Mouse (Mus musculus) Patski (cell line): ENCODE results near the gene Ankdd1b. TPM values are rescaled to one million over a fixed set of nuclear protein-coding genes. Genes with fewer than 3 reads are reported as not detected.

Source experiments
- ATAC-seq: fragments of 100-300 bp; one replicate; pipeline ENCODE4 v1.8.0; 2021
- CTCF ChIA-PET: fragments of 350-600 bp; sonication (Branson Sonifier 250); formaldehyde crosslinking; loops from one replicate; lab custom pipeline; 2022; ENCODE audit warnings: inconsistent platforms; lab: Charles Lee
- POLR2A ChIA-PET: fragments of 350-600 bp; sonication (Branson Sonifier 250); formaldehyde crosslinking; loops from one replicate; lab custom pipeline; 2022; ENCODE audit warnings: antibody characterized with exemption, inconsistent platforms; lab: Charles Lee
- DNase-seq: peaks from one replicate; pipeline ENCODE4 v3.0.0-alpha.2; 2011; ENCODE audit warnings: low read depth, low spot score
- H3K27me3 ChIP-seq: fragments of 371-371 bp; one replicate; pipeline ENCODE4 v1.5.1; 2021
- CTCF ChIP-seq: fragments of 100-300 bp; IDR thresholded peaks from one replicate; pipeline ENCODE4 v1.5.1; 2021
- in situ Hi-C: fragments of 300-500 bp; cut with MboI; formaldehyde crosslinking; loops from 3 replicates; pipeline ENCODE4 v1.11.1; 2018; ENCODE audit warnings: low pct_unique_long_range_greater_than_20kb, mixed read lengths
- polyA plus RNA-seq: library from polyadenylated mRNA; unstranded; gene quantifications from one replicate; pipeline ENCODE4 v1.2.3, GENCODE M21; 2021

The Ankdd1b gene
- polyA plus RNA-seq, 1 experiment from 2014 or later = 0.12 TPM

GRCm38 (mm10) chr13:96433648-96434190, 37.3 kb downstream of the Ankdd1b start:
- no peak for DNase-seq
- ChIA-PET CTCF (interaction anchor here (0.7 to 5.0 kb wide), 3 partner anchors 46 to 159 kb away, joined by 3 to 38 read pairs (median 3); no protein-coding TSS in a partner anchor), POLR2A (no interaction called here)

GRCm38 (mm10) chr13:96433041-96433440, 38.0 kb downstream of the Ankdd1b start:
- no peak for TF ChIP-seq CTCF
- in situ Hi-C loops = loop anchor here (5.0 kb wide), 1 partner anchor 159 kb away; no protein-coding TSS in a partner anchor
- POLR2A ChIA-PET = interaction anchor here (0.6 kb wide), 1 partner anchor 79 kb away, joined by 3 read pairs; no protein-coding TSS in a partner anchor
- CTCF ChIA-PET = interaction anchor here (1.1 to 5.0 kb wide), 2 partner anchors 47 to 160 kb away, joined by 3 to 38 read pairs; no protein-coding TSS in a partner anchor
- H3K27me3 ChIP-seq = no peaks in the 10 kb centered on the region
- no peak for DNase-seq
- no peak for ATAC-seq

More at GRCm38 (mm10) chr13:96433648-96434190, 37.3 kb downstream of the Ankdd1b start:
- in situ Hi-C loops = loop anchor here (5.0 kb wide), 1 partner anchor 159 kb away; no protein-coding TSS in a partner anchor
- ATAC-seq = no peak
- no peaks in the 10 kb centered on the region for H3K27me3 ChIP-seq
- no peak for TF ChIP-seq CTCF

GRCm38 (mm10) chr13:96432376-96432811, 38.6 kb downstream of the Ankdd1b start:
- CTCF ChIA-PET = interaction anchor here (1.0 to 5.0 kb wide), 4 partner anchors 39 to 165 kb away, joined by 3 to 38 read pairs (median 5); partner anchors contain the start of gene Ankdd1b
- POLR2A ChIA-PET = interaction anchor here (0.6 kb wide), 1 partner anchor 80 kb away, joined by 3 read pairs; no protein-coding TSS in a partner anchor
- DNase-seq (no peak), ATAC-seq (peak; percentile 75)
- in situ Hi-C loops = loop anchor here (5.0 kb wide), 1 partner anchor 160 kb away; no protein-coding TSS in a partner anchor
- no peaks in the 10 kb centered on the region for H3K27me3 ChIP-seq
- no peak for TF ChIP-seq CTCF

- ChIA-PET POLR2A (no interaction called here), CTCF (interaction anchor here (0.6 to 5.0 kb wide), 11 partner anchors 10 to 173 kb away, joined by 3 to 38 read pairs (median 5); partner anchors contain the start of gene Ankdd1b)
- no peaks in the 10 kb centered on the region for H3K27me3 ChIP-seq
- peak; percentile 89 for ATAC-seq
- DNase-seq = no peak
- in situ Hi-C loops = loop anchor here (5.0 kb wide), 1 partner anchor 161 kb away; no protein-coding TSS in a partner anchor
- peak; percentile 94 for TF ChIP-seq CTCF
Measured at GRCm38 (mm10) chr13:96431595-96432156, 39.3 kb downstream of the Ankdd1b start.

GRCm38 (mm10) chr13:96428531-96428930, 42.5 kb downstream of the Ankdd1b start:
- in situ Hi-C loops = no loop called here
- TF ChIP-seq CTCF = no peak
- DNase-seq (no peak), ATAC-seq (no peak)
- H3K27me3 ChIP-seq = no peaks in the 10 kb centered on the region
- ChIA-PET CTCF (interaction anchor here (0.7 kb wide), 1 partner anchor 11 kb away, joined by 3 read pairs; no protein-coding TSS in a partner anchor), POLR2A (no interaction called here)

- TF ChIP-seq CTCF = no peak
- ChIA-PET CTCF (interaction anchor here (0.7 to 1.7 kb wide), 2 partner anchors 10 to 172 kb away, joined by 3 to 4 read pairs; no protein-coding TSS in a partner anchor), POLR2A (interaction anchor here (0.6 to 0.8 kb wide), 3 partner anchors 15 to 347 kb away, joined by 3 to 4 read pairs (median 3); no protein-coding TSS in a partner anchor)
- DNase-seq = no peak
- in situ Hi-C loops = no loop called here
- H3K27me3 ChIP-seq = no peaks in the 10 kb centered on the region
- ATAC-seq = no peak
Measured at GRCm38 (mm10) chr13:96426044-96426443, 45.0 kb downstream of the Ankdd1b start.

GRCm38 (mm10) chr13:96424496-96425274, 46.3 kb downstream of the Ankdd1b start:
- no peak for TF ChIP-seq CTCF
- ChIA-PET POLR2A (no interaction called here), CTCF (interaction anchor here (1.1 to 1.7 kb wide), 3 partner anchors 8 to 169 kb away, joined by 3 to 4 read pairs (median 3); no protein-coding TSS in a partner anchor)
- H3K27me3 ChIP-seq = no peaks in the 10 kb centered on the region
- no peak for DNase-seq
- in situ Hi-C loops = no loop called here
- no peak for ATAC-seq

- ChIA-PET CTCF (interaction anchor here (1.7 kb wide), 1 partner anchor 10 kb away, joined by 5 read pairs; no protein-coding TSS in a partner anchor), POLR2A (no interaction called here)
- H3K27me3 ChIP-seq = no peaks in the 10 kb centered on the region
- ATAC-seq (no peak), DNase-seq (no peak)
- in situ Hi-C loops = no loop called here
- no peak for TF ChIP-seq CTCF
Measured at GRCm38 (mm10) chr13:96421230-96421629, 49.8 kb downstream of the Ankdd1b start.

- CTCF ChIA-PET = no interaction called here
- POLR2A ChIA-PET = no interaction called here
- H3K27me3 ChIP-seq = no peaks in the 10 kb centered on the region
- in situ Hi-C loops = no loop called here
- no peak for DNase-seq
- no peak for TF ChIP-seq CTCF
- no peak for ATAC-seq
Measured at GRCm38 (mm10) chr13:96418487-96418886, 52.5 kb downstream of the Ankdd1b start.

GRCm38 (mm10) chr13:96417261-96417813, 53.7 kb downstream of the Ankdd1b start:
- CTCF ChIA-PET = interaction anchor here (0.9 to 1.4 kb wide), 2 partner anchors 11 to 15 kb away, joined by 3 read pairs; no protein-coding TSS in a partner anchor
- in situ Hi-C loops = no loop called here
- DNase-seq (no peak), ATAC-seq (no peak)
- no peak for TF ChIP-seq CTCF
- H3K27me3 ChIP-seq = no peaks in the 10 kb centered on the region
- POLR2A ChIA-PET = no interaction called here
